Mouse (Mus musculus): ENCODE data around the gene Crybb2.

The Crybb2 gene

GRCm38 (mm10) chr5:113090750-113091149 is 20.8 kb upstream of the Crybb2 start:
- no peak for DNase-seq (ENCODE audit: low read depth, low spot score)

GRCm38 (mm10) chr5:113090077-113090690 is 20.3 kb upstream of the Crybb2 start:
- DNase-seq (ENCODE audit: low read depth, low spot score), result no peak

- peak; percentile 56 for DNase-seq (ENCODE audit: low read depth, low spot score)
Measured at GRCm38 (mm10) chr5:113087465-113087864, 17.5 kb upstream of the Crybb2 start.

- DNase-seq (ENCODE audit: low read depth, low spot score), result no peak
Measured at GRCm38 (mm10) chr5:113086990-113087389, 17.1 kb upstream of the Crybb2 start.

- no peak for DNase-seq (ENCODE audit: low read depth, low spot score)
Measured at GRCm38 (mm10) chr5:113086439-113086838, 16.5 kb upstream of the Crybb2 start.

- DNase-seq (ENCODE audit: low read depth, low spot score), result no peak
Measured at GRCm38 (mm10) chr5:113085931-113086330, 16.0 kb upstream of the Crybb2 start.

DNA sequence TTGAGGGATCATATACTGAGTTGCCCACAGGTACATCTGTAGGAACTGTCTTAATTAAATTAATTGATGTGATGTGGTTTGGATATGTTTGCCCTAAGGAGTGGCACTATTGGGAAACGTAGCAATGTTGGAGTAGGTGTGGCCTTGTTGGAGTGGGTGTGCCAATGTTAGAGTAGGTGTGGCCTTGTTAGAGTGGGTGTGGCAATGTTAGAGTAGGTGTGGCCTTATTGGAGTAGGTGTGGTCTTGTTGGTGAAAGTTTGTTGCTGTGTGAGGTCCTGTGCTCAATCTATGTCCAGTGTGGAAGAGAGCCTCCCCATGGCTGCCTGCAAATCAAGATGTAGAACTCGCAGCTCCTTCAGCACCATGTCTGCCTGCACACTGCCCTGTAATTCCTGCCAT is 14.4 kb upstream of the Crybb2 start:
- no peak for DNase-seq (ENCODE audit: low read depth, low spot score)

DNA sequence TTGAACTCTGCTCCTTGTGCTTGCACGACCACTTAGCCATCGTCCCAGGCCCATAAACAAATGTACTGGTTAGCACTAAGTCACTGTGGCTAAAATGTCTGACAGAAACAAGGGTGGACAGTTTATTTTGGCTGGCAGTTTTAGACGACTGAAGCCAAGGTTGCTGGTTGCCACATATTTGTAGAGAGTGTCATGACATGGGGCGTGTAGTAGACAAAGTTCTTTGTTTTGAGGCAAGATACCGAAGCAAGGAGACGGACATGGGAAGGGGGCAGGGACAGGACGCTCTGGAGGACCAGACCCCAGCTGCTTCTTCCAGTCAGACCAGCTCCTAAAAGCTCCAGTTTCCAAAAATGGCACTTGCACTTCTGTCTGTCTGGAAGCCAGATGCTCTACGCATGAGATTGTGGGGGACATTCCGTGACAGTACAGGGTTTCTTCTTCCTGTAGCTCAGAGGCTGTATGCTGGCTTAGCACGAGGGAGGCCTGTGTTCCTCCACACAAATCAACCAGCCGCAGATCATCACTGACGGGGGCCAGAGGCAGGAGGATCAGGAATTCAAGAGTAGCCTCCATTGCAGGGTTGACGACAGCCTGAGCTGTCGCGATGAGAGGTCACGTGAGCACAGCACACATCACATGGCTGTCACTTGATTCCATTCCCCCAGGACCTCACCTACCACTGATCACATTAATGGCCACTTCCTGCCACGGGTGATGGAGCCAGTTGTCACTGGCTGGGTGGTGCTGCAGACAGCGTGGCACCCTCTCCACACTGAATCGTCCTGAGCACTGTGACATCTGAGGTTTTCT is 12.6 kb upstream of the Crybb2 start:
- no peak for DNase-seq (ENCODE audit: low read depth, low spot score)

- DNase-seq (ENCODE audit: low read depth, low spot score), result no peak
Measured at GRCm38 (mm10) chr5:113081439-113081838, 11.5 kb upstream of the Crybb2 start, which contains the start of gene Crybb3. Gene Crybb3 (minus strand): TSS chr5:113081584.

- DNase-seq (ENCODE audit: low read depth, low spot score), result no peak
Measured at GRCm38 (mm10) chr5:113081020-113081419, 11.1 kb upstream of the Crybb2 start.

- no peak for DNase-seq (ENCODE audit: low read depth, low spot score)
Measured at GRCm38 (mm10) chr5:113079783-113080182, 9.9 kb upstream of the Crybb2 start.

DNA sequence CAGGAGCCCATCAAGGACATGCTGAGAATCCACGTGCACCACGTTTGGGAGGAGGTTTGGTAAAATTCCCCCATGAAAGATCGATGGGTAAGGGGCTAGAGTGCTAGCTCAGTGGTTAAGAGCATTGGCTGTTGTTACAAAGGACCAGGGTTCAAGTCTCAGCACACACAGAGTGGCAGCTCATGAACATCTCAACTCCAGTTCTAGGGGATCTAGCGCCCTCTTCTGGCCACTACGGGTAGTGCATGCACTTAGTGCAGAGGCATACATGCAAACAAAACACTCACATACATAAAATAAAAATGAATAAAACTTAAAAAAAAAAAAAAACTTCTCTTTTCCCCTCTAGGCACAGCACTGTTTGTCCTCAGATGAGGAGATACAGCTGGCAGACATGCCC is 8.8 kb upstream of the Crybb2 start:
- no peak for DNase-seq (ENCODE audit: low read depth, low spot score)

DNA sequence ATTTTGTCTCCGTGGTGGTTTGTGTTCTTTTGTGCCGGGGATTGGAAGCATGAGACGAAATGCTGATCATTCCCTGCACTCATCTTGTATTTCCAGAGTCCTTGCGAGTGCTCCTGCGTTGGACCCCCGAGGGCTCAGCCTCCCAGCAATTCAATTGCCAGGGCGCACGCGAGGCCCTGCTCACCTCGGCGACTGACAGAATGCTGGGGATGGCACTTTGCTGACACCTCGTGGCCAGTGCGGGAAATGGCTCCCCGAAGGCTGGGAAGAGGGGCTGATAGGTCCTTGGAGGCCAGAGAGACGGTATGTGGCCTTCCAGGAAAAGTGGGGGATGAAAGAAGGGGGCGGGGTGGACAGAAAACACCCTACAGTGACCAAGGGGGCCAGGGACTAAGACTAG is 15.6 kb downstream of the Crybb2 start:
- no peak for DNase-seq (ENCODE audit: low read depth, low spot score)

GRCm38 (mm10) chr5:113050581-113051185 is 19.2 kb downstream of the Crybb2 start:
- DNase-seq (ENCODE audit: low read depth, low spot score), result no peak

- no peak for DNase-seq (ENCODE audit: low read depth, low spot score)
Measured at GRCm38 (mm10) chr5:113049876-113050275, 20.0 kb downstream of the Crybb2 start.

- DNase-seq (ENCODE audit: low read depth, low spot score), result peak; percentile 72
Measured at GRCm38 (mm10) chr5:113045511-113046273, 24.2 kb downstream of the Crybb2 start.

- no peak for DNase-seq (ENCODE audit: low read depth, low spot score)
Measured at GRCm38 (mm10) chr5:113043531-113043930, 26.4 kb downstream of the Crybb2 start.

DNA sequence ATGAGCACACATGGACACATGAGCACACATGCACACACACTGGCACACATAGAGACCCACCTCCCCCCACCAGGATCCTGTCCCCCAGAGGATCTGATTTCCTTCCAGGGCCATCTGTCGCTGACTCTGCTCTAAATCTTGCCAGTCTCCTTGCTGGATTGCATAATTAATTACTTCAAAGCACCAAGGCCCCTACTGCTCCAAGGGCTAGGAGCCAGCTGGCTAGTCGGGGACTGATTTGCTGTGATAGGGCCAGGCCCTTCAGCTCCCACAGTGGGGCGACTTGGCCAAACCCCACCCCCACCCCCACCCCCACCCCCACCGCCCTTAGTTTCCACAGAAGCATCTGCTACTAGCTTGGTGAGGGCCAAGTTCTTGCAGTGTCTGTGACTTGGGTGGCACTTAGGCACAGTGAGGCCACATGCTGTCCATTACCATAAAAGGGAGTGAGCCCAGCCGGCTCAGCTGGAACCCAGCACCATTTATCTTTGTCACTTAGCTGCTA is 28.3 kb downstream of the Crybb2 start:
- DNase-seq (ENCODE audit: low read depth, low spot score), result no peak

DNA sequence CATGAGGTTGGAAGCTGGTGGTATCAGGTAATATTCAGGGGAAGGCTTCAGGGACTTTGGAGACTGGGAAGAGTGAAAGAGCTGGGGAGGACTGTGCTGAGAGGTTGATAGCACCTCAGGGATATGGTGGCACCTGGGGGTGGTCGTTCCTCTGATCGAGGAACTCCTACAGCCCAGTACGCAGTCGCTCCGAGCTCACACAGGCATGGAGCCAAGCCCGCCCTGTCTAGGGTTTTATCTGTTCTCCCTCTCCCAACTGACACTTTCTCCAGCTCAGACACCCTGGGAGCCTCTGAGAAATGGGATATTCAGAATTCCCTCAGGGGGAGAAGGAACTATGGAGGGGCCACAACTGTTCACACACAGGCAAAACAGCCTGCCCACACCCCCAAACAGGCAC is 29.1 kb downstream of the Crybb2 start:
- no peak for DNase-seq (ENCODE audit: low read depth, low spot score)

DNA sequence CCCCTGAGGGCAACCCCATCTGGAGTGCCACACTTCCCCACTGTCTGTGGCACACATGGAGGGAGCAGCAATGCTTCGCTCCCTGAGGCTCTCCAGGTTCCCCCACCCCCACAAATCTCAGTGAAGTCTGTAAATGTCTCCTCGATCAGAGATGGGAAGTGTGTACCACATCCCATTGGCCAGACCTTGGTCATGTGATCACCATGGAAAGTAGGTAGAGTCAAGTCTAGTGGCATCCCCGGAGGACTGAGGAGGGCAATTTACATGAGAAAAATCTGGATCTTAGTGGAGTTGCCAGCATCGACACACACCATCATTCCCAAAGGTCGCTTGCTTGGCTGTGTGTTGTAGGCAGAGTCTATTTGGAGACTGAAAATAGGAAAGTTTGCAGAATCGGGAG is 31.3 kb downstream of the Crybb2 start:
- DNase-seq (ENCODE audit: low read depth, low spot score), result no peak

- no peak for DNase-seq (ENCODE audit: low read depth, low spot score)
Measured at GRCm38 (mm10) chr5:113035094-113036047, 34.5 kb downstream of the Crybb2 start.
